Mouse (Mus musculus) layer of hippocampus, adult 18-20 months (tissue): ENCODE measurements around the gene Sgta. TPM values are rescaled to one million over a fixed set of nuclear protein-coding genes. Genes with fewer than 3 reads are reported as not detected.
A peak's percentile ranks its signal among the peaks of the same experiment; 100 is the strongest.
"Not testable (repeated sequence)": the region's sequence is repeated elsewhere in the genome, so short reads cannot be mapped to it uniquely, and the experiment has no call there.

Source experiments
- DNase-seq, 2 experiments: peaks; one replicate each; pipeline ENCODE4 v3.0.0; 2022; ENCODE audit warnings: low spot score in 2 of 2
- total RNA-seq, 2 experiments: library from RNA; stranded (reverse); gene quantifications; 2 replicates each; pipeline ENCODE4 v1.2.3; 2021

The Sgta gene
- total RNA-seq, 2 experiments from 2014 or later: 180 to 183 TPM

GRCm38 (mm10) chr10:81058896-81059295 is 1.1 kb downstream of the Sgta start:
- DNase-seq: no peak

- DNase-seq: no peak
Observed at GRCm38 (mm10) chr10:81057406-81058130, 2.4 kb downstream of the Sgta start.

GRCm38 (mm10) chr10:81055802-81056340 is 4.1 kb downstream of the Sgta start:
- DNase-seq: not testable (repeated sequence)

- DNase-seq: no peak
Observed at GRCm38 (mm10) chr10:81055169-81055568, 4.8 kb downstream of the Sgta start.

- no peak for DNase-seq
Observed at GRCm38 (mm10) chr10:81052577-81052976, 7.4 kb downstream of the Sgta start.

- DNase-seq: no peak
Observed at GRCm38 (mm10) chr10:81051133-81051532, 8.8 kb downstream of the Sgta start.

GRCm38 (mm10) chr10:81050645-81051044 is 9.3 kb downstream of the Sgta start:
- no peak for DNase-seq

- DNase-seq: not testable (repeated sequence)
Observed at GRCm38 (mm10) chr10:81045246-81045645, 14.7 kb downstream of the Sgta start.

- peak; percentile 54 to 83 for DNase-seq
Observed at GRCm38 (mm10) chr10:81041458-81042175, 18.4 kb downstream of the Sgta start.

- peak; percentile 97 to 100 for DNase-seq
Observed at GRCm38 (mm10) chr10:81036988-81037580, 22.9 kb downstream of the Sgta start, which contains the start of gene Slc39a3. Gene Slc39a3 (minus strand): TSS chr10:81037426.

GRCm38 (mm10) chr10:81036251-81036650 is 23.7 kb downstream of the Sgta start:
- no peak for DNase-seq

- no peak for DNase-seq
Observed at GRCm38 (mm10) chr10:81033586-81033985, 26.4 kb downstream of the Sgta start.

GRCm38 (mm10) chr10:81029031-81029430 is 30.9 kb downstream of the Sgta start:
- peak in 1 of 2 experiments; percentile 67 for DNase-seq

- DNase-seq: no peak
Observed at GRCm38 (mm10) chr10:81028219-81028618, 31.8 kb downstream of the Sgta start.

- no peak for DNase-seq
Observed at GRCm38 (mm10) chr10:81027331-81027730, 32.6 kb downstream of the Sgta start.

GRCm38 (mm10) chr10:81026857-81027256 is 33.1 kb downstream of the Sgta start:
- DNase-seq: no peak

GRCm38 (mm10) chr10:81025639-81026275 is 34.2 kb downstream of the Sgta start, which contains the start of gene Diras1:
Gene Diras1 (minus strand): TSS chr10:81025662.
- no peak for DNase-seq

GRCm38 (mm10) chr10:81025047-81025621 is 34.8 kb downstream of the Sgta start:
- no peak for DNase-seq

GRCm38 (mm10) chr10:81024346-81024937 is 35.5 kb downstream of the Sgta start:
- no peak for DNase-seq

GRCm38 (mm10) chr10:81022744-81023143 is 37.2 kb downstream of the Sgta start:
- DNase-seq: no peak
